Mouse (Mus musculus) urinary bladder, postnatal 4 days (tissue): Measurements from ENCODE around the gene Efna2.
"Not testable (repeated sequence)": the region's sequence is repeated elsewhere in the genome, so short reads cannot be mapped to it uniquely, and the experiment has no call there.

Source experiments
- DNase-seq, 2 experiments: peaks; one replicate each; pipeline ENCODE4 v3.0.0; 2021 to 2022; ENCODE audit warnings: low spot score in 2 of 2

Efna2 gene

DNA sequence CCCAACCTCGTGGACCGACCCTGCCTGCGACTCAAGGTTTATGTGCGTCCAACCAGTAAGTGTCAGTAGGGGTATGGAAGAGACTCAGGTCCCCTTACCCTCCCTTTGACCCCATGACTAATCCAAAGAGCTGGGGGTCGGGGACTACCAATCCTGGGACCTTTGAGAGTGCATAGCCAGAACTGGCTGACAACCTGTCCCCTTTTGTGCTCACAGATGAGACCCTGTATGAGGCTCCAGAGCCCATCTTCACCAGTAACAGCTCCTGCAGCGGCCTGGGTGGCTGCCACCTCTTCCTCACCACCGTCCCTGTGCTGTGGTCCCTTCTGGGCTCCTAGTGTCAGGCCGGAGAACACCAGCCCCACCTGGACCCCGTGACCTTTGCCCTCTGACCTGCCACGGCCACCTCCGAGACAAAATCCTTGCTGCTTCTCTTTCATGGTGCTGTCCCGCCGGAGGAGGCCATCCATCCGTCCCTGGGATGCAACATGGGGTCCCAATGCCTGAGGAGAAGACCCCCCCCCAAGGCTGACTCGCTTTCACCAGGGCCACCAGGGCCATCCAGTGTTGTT lies 9.3 kb downstream of the Efna2 start:
- DNase-seq = peak in 1 of 2 experiments; percentile 57

- no peak for DNase-seq
Measured at GRCm38 (mm10) chr10:80189999-80190398, 10.7 kb downstream of the Efna2 start.

GRCm38 (mm10) chr10:80190491-80191051 lies 11.3 kb downstream of the Efna2 start:
- peak in 1 of 2 experiments; percentile 57 for DNase-seq

DNA sequence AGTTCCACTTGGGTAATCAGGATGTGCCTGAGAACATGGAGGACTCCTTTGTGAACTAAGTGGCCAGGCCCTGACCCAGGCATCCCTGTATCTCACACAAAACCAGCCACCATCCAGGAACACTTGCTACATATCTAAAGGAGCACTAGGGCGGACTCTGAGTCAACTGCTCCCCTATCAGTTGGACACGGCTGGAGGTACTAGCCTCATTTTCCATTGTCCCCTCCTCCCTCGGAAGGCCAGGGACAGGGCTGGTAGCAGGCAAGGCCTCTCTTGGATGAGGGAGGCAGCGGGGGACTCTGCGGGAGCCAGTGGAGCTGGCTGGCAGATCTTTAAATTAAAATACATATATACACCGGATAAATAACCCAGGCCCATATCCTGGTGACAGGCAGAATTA lies 14.7 kb downstream of the Efna2 start:
- DNase-seq = no peak

DNA sequence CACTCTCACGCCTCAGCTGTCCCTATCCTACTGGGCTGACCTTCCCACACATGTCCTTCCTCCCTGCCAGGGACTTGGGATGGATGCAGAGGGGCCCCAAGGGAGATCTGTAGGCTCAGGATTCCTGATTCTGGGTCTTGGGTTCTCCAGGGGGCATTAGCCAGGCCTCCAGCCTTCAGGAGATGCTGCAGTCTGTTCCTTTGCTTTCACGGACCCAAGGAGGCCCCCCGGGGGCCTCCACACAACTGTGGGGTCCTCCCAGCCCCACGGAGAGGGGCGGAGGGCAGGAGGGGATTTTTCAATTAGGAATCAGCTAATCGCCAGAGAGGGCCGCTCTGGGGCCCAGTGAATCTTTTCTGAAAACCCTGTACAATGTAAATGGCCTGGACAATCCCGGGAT lies 15.2 kb downstream of the Efna2 start:
- DNase-seq = no peak

DNA sequence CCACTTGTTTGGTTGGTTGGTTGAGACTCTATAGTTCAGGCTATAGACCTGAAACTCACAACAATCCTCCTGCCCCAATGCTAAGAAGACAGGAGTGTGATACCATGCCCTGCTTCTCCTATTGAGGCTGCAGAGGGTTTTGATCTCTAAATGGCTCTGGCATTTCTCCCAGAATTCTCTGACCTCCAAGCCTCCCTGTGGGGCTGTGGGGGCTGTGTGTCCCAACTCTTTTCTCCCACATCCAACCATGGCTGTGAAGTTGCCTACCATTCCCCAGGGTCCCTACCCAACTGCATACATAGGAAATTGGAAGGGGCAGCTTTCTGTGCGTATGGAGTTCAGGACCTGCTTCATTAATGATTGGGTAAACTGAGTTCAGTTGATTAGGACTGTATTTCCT lies 16.9 kb downstream of the Efna2 start:
- no peak for DNase-seq

- DNase-seq = no peak
Measured at GRCm38 (mm10) chr10:80196778-80197581, 17.7 kb downstream of the Efna2 start.

GRCm38 (mm10) chr10:80199440-80200008 lies 20.2 kb downstream of the Efna2 start:
- peak; percentile 64 to 79 for DNase-seq

DNA sequence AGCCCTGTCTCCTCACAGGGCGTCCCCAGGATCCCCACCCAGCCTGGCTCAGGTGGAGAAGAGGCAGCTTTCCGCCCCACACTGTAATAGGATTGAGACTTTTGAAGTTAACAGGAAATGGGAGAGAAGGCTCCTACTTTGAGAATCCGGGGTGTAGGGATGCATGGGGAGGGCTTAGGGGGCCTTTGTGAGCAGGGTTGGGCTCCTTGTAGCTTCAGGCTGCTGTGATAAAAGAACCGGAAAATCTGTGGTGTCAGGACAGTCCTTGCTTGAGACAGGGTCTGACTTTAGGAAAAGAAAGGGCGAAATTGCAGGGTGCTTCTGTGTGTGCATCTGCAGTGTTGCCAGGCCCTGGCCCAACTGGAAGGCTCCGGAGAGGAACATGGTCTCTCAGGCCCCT lies 21.2 kb downstream of the Efna2 start:
- no peak for DNase-seq

DNA sequence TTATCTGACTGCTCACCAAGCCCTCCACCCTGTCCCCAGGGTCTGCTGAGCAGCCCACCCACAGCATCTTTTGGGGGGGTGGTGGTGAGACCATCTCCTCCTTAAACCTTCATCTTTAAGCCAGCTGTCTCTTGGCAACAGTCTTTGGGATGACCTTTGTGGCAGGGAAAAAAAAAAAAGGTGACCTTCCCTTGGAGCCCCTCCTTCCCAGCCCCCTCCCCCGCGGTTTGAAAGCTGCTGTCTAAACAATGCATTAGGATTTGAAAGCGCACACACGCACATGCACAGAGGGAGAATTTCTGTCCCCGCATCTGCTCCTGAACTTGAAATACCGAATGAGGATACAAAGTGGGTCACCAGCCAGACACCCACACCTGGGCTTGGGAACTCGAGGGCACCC lies 24.8 kb downstream of the Efna2 start:
- no peak for DNase-seq

GRCm38 (mm10) chr10:80207201-80207600 lies 27.9 kb downstream of the Efna2 start:
- no peak for DNase-seq

DNA sequence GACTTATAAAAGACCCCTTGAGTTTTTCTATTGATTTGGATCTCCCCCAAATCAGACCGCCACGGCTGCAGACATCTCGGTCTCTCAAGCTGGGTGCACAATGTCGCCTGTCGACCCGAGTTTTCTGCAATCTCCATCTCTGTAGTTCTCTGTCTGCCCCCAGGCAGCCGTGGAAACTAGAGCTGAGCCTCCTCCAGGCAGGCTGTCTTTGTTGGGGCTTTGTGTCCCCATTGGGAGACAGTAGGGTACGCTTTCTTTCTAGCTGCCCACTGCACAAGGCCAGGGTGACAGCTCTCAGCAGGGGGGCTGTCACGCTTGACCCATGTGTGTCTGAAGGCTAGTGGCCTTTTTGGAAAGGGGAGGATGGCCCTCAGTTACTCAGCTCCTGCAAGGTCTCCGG lies 28.4 kb downstream of the Efna2 start:
- no peak for DNase-seq

DNA sequence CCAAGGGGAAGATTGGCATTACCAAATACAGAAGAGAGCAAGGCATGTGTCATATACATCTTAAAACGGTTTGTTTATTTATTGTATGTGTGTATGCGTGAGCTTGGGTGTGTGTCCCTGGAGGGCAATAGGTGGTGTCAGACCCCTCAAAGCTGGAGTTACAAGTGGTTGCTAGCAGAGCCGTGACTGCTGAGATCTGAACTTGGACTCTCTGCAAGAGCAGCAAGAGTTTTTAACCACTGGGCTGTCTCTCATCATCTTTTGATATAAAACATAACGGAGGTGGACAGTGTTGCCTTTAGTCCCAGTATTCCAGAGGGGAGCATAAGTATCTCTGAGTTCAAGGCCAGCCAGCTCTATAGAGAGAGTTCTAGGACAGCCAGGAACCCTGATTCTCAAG lies 29.0 kb downstream of the Efna2 start:
- DNase-seq = no peak

- DNase-seq = no peak
Measured at GRCm38 (mm10) chr10:80208841-80209371, 29.6 kb downstream of the Efna2 start.

DNA sequence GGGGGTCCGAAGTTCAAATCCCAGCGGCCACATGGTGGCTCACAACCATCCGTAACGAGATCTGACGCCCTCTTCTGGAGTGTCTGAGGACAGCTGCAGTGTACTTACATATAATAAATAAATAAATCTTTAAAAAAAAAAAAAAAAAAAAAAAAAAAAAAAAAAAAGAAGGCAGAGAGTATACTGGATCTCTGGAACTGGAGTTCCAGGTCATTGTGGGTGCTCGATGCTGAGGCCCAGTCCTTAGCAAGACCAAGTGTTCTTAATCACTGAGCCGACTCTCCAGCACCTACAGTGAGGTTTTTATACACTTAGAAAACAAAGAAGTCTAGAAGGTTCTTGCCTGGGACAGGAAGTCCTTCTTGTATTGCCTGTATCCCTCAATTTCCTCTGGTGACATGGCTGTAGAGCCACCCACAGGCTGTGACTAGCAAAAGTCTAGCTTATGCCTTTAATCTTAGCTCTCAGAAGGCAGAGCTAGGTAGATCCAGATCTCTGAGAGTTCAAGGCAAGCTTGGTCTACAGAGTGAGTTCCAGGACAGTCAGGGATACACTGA lies 32.3 kb downstream of the Efna2 start:
- DNase-seq = not testable (repeated sequence)

DNA sequence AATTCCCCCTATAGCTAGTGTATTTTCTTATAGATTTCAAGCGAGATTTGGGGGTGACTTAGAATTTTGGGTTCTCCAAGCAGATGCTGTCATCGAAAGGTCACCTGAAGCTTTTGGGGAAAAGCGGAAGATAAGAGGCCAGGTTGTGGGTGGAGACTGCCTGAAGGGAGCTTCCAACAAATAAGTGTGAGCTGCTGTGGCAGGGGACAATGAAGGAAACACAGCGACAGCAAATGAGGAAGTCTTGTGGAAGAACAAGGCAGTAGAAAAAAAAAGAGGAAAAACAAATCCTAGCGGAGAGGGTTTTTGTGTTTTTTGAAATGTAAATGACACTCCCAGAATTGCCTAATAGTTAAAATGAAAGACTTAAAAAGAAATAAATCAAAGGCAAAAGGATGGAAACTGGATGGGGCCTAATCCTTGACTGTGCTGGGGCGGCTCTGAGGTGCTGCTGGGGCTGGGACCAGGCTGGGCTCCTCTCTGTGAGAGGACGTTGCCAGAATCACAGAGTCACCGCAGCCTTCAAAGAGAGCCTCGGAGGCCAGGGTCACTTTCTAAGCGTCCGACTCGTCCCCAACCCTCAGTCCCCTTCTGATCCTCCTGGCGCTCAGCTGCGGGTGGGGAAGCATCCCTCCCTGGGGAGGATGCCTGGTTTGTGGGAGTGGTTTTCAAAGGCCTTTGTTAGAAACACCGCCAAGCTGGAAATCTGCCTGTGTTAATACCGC lies 35.9 kb downstream of the Efna2 start:
- no peak for DNase-seq

DNA sequence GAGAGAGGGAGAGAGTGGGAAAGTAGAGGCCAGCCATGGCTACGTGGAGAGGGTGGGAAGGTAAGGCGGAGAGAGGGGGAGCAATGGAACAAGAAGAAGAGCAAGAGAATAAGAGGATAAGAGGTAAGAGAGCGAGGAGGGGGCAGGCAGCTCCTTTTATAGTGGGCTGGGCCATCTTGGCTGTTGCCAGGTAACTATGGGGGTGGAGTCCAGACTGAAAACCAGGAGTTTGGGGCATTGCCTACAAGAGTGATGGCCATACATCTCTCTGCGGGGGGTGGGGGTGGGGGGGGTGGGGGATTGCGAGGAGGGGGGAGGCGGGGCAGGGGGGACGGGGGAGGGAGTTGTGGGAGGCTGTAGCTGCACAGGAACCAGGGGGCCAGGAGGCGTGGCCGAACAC lies 41.4 kb downstream of the Efna2 start:
- DNase-seq = no peak

DNA sequence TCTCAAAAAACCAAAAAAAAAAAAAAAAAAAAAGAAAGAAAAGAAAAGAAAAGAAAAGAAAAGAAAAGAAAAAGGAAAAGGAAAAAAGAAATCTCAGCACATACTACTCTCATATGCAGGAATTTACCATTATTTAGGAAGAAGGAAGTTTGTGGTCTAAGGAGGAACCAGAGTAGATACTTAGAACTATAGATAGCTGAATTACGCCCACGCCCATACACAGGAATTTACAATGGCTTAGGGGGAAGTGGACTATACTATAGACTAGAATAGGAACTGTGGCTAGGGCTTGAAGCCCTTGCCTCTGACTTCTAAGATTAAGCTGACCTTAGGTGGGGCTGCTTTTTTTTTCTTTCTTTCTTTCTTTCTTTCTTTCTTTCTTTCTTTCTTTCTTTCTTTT lies 43.9 kb downstream of the Efna2 start:
- not testable (repeated sequence) for DNase-seq

DNA sequence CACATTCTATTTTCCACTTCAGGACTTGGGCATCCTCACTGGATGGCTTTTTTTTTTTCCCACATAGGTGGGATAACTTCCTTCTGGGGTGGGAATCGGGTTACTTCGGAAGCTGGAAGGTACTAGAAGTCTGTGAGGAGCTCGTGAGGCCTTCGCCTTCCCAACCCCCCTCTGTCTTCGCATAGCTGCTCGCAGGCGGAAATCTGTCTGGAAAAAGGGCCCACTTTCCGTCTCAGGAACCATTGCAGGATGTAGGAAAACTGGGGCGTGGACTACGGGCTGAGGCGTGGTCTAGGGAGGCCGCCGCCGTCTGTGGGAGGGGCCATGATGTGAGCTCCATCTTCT lies 46.8 kb downstream of the Efna2 start:
- no peak for DNase-seq

DNA sequence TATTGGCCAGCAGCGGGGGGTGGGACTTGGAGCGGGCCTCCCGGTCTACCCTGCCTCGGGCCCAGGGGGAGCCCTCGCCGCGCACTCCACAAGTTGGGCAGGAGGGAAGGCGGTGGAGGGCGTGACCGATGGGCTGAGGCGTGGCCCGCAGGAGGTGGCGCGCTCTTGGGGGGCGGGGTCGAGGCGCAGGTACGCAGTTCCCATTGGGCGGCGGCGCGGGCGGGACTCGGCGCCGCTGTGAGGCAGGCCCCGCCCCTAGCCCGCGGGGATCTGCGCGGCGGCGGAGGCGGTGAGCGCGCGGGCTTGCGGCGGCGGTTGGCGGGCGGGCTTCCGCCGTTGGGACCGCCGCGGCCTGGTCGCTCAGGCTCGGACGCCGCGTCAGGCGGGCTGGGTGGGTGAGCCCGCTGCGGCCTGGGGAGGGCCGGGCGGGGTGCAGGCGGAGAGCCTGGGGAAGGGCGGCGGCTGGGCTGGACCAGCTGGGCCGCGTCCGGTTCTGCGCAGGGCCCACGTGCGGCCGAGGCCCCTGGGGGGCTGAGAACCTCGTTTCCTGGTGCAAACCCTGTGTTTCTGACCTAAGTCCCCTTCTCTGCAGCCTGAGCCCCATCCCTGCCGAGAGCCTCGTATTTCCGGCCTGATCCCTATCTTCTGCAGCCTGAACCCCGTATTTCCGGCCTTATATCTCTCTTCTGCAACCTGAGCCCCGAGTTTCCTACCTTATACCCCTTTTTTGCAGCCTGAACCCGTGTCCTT lies 47.3 kb downstream of the Efna2 start, which contains the start of gene Mum1:
Gene Mum1 (plus strand): TSS at position 19 of the 750 bp plus-strand sequence.
- peak; percentile 99 for DNase-seq

DNA sequence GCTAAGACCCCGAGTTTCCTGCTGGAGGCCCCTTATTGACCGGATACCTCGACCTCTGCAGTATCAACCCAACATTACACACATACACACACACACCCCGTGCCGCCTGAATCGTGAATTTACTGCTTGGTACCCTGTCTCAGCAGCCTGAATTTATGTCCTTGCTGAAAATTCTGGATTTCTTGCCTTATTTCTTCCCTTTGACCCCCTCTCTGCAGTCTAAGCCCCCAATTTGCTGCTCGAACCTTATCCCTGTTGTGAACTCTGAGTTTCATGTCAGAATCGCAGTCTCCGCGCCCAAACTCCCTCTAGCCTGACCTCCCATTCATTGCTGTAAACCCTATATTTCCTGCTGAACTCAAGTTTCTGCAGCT lies 47.9 kb downstream of the Efna2 start:
- DNase-seq = no peak
